Mouse (Mus musculus) mature B cell (primary cell): Measurements from ENCODE around the gene Scamp2.

Source experiments
- in situ Hi-C: fragments of 300-500 bp; cut with MboI; formaldehyde crosslinking; loops from 2 replicates; pipeline ENCODE4 v1.14.3; 2019

Gene Scamp2

DNA sequence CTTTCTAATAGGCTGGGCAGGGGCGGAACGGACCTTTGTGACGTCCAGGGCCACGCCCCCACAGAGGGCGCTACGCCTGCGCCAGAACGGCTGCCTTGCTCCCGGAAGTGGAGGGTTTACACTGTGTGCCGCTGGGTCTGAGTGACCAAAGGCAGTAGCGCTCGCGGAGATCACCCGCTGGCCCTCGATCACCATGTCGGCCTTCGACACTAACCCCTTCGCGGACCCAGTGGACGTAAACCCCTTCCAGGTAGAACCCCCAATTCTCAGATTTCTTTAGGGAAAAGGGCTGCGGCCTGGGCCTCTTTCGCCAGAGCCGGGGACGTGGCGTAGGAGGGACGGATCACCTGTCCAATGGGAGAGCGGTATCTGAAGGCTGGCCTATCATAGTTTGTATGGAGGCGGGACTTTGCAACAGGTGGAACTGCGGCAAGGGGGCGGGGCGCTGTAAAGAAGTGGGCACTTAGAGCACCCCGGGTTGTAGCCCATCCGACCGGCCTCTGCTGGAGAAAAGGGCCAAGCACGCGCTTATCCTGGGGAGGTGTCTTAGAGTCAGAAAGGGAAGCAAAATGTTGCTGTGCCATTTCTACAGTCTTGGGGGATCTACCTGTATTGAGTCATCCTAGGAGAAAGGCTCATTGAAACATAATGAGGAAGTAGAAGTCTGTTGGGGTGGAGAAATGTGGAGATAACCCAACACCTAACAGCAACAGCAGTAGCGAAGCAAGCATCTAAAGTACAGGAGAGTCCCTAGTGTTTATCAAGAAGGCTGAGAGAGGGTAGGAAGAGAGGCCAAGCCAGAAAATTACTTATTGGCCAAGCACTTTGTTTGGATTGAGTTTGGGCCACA is at the start of gene Scamp2:
Scamp2 (plus strand) TSS at position 83 of the 850 bp plus-strand sequence.
- in situ Hi-C loops, result no loop called here

DNA sequence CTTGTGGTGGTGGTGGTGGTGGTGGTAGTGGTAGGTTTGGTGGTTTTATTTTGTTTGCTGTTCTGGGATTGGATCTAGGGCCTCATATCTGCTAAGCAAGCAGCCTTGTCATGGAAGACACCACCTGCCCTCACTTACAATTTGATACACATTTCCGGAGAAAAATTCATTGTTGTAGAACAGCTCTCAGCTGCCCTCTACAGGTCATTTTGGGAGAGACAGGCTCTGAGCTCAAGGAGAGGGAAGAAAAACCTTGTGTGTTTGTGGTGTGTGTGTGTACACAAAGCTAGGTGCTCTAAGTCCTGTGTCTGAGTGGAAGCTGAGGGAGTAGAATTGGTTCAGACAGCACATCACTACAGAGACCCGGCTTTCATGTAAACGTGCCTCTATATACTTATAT is 43.6 kb upstream of the Scamp2 start:
- in situ Hi-C loops, result no loop called here

DNA sequence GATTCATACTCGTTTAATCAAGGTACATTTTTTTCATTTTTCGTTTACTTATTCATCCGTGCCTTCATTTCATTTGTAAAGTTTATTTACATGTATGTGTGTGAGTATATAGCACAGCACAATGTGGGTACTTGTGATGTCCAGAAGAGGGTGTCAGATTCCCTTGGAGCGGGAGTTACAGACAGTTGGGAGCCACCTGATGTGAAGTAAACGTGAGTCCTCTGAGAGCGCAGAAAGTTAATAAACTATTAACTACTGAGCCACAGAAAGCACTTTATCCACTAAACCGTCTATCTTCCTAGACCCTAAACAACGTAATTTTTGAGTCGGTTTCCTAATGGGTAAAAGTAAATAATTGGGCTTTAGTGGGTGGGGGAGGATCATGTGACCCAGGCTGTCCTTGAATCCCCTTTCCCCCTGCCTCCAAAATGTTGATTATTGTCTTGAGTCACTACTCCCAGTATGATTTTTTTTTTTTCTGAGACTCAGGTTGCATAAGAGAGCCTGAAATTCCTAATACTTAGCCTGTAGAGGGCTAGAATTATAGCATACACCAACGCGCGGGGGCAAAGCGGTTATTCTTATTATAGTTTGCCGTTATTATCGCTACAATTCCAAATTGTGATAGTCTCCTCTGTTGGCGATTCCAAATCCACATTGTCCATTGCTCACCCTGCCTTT is 40.2 kb upstream of the Scamp2 start:
- in situ Hi-C loops, result loop anchor here (10.0 kb wide), 1 partner anchor 134 kb away; the partner anchor contains the start of gene Csk

GRCm38 (mm10) chr9:57521056-57521911 is 39.5 kb upstream of the Scamp2 start, which contains the start of gene Cox5a:
Cox5a (plus strand) TSS chr9:57521274.
- in situ Hi-C loops, result loop anchor here (10.0 kb wide), 1 partner anchor 134 kb away; the partner anchor contains the start of gene Csk

- in situ Hi-C loops, result loop anchor here (10.0 kb wide), 1 partner anchor 133 kb away; the partner anchor contains the start of gene Csk
Observed at GRCm38 (mm10) chr9:57522114-57522860, 38.5 kb upstream of the Scamp2 start.

- in situ Hi-C loops, result loop anchor here (10.0 kb wide), 1 partner anchor 132 kb away; the partner anchor contains the start of gene Csk
Observed at GRCm38 (mm10) chr9:57522861-57523246, 37.9 kb upstream of the Scamp2 start.

- in situ Hi-C loops, result loop anchor here (10.0 kb wide), 1 partner anchor 131 kb away; the partner anchor contains the start of gene Csk
Observed at GRCm38 (mm10) chr9:57523754-57524153, 37.0 kb upstream of the Scamp2 start.

GRCm38 (mm10) chr9:57524439-57524838 is 36.3 kb upstream of the Scamp2 start:
- in situ Hi-C loops, result loop anchor here (10.0 kb wide), 1 partner anchor 130 kb away; the partner anchor contains the start of gene Csk

GRCm38 (mm10) chr9:57525516-57525915 is 35.2 kb upstream of the Scamp2 start:
- in situ Hi-C loops, result loop anchor here (10.0 kb wide), 1 partner anchor 129 kb away; the partner anchor contains the start of gene Csk

DNA sequence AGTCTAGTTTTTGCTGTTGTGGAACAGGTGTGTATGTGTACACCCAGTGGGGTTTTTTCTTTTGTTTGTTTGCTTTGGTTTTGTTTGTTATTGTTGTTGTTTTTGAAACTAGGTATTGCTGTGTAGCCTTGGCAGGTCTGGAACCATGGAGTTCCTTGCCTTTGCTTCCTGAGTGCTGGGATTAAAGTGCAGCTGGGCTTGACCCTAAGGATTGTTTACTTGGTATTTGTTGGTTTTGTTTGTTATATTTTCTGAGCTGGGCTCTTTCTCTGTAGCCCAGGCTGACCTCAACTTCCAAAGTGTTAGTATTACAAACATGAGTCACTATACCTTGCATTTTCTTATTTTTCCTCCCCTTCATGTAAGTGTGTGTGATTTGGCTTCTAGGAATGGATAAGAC is 34.3 kb upstream of the Scamp2 start:
- in situ Hi-C loops, result loop anchor here (10.0 kb wide), 1 partner anchor 128 kb away; the partner anchor contains the start of gene Csk

DNA sequence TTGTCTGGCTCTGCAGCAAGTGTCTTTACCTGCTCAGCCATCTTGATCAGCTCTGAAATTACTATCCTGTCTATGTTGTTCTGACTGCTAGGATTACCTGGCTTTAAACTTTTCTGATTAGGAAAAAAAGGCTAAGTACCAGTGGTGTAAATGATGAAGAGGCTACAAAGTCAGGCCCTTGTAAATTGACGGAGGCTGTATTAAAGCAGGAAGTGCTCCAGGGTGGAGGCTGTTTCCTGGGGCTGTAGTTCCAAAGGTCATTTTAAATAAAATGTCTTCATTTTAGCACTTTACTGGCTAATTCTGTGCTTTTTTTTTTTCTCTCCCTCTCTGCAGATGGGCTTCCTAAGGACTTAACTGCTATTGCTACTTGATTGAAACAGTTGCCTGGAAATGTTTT is 28.8 kb upstream of the Scamp2 start:
- in situ Hi-C loops, result no loop called here

- in situ Hi-C loops, result no loop called here
Observed at GRCm38 (mm10) chr9:57536362-57536761, 24.4 kb upstream of the Scamp2 start.

DNA sequence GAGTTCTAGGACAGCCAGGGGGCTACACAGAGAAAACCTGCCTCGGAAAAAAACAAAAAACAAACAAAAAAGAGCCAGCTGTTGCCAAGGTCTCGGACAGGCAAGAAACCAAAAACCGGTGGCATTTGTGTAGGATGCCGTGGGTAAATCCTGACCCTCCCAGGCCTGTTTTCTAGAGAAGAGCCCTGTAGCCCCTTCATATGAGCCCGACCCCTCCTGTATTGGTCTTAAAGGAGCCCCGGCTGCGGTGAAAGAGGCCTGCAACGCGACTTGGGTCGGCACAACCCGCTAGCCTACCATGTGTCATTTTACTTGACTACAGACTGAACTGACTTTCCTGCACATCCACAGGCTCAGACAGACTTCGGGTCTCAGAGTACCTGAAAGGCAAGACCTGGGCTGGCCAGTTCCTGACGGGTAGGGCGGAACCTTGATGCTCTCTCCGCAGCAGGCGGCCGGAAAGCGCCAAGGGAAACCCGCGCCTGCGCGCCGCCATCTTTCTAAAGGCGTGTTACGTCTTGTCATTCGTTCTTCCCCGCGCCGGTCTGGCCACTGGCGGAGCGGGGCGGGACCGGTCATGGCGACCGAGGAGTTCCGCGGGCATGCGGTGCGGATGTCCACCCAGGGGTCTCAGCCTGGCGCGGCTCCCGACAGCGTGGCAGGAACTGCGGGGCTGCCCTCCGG is 23.6 kb upstream of the Scamp2 start, which contains the start of gene Fam219b:
Fam219b (plus strand) TSS at position 485 of the 684 bp plus-strand sequence.
- in situ Hi-C loops, result no loop called here

DNA sequence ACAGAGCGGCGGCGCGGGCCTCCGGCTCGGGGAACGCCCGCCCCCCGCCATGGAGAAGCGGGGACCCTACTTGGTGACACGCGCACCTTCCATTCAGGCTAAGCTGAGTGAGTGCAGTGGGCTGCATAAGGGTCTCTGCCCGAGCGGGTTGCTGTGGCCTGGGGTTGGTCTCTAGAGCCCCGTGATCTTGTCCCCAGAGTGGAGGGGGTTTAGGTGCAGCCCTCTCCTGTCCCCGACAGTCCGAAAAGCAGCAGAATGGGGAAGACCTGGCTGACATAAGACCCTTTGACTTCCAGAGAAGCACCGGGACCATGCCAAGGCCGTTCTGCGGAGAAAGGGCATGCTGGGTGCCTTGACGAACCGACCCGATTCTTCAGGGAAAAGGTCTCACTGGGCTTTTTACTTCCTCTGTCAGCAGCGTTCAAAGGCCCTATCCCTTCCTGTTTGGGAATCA is 23.0 kb upstream of the Scamp2 start:
- in situ Hi-C loops, result no loop called here

DNA sequence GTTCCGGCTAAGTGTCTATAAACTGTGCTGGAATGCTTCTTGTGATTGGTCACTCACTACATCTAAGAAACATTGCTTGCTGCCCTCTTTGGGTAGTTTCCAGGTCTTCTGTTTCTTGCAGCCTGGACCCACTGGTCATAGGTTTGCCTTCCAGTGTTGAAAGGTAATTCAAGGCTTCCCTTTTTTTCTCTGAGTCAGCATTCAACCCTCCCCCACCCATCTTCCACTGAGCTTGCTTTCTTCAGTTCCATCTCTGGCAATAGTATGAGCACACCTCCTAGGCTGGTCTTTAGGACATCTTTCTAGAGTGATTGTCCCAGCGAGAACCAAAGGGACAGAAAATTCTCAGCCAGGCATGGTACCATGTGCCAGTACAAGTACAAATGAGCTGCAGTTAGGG is 21.2 kb upstream of the Scamp2 start:
- in situ Hi-C loops, result no loop called here

DNA sequence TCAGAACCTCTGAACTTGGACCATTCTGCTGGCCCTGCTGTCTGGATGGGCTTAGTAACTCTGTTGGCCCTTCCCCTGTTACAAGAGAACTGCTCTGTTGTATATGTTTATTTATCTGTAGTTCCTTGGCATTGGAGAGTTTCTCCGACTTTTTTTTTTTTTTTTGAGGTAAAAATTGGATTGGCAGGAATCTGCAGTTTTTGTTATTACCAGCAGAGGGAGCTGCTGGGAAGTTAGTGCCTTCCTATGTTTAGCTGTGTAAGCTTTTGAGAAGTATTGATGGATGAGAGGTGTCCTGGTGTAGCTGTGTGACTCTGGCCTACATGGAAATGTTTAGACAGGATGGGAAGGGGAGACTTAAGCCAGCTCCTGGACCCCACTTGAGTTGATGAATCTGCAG is 19.4 kb upstream of the Scamp2 start:
- in situ Hi-C loops, result no loop called here

GRCm38 (mm10) chr9:57543951-57544350 is 16.8 kb upstream of the Scamp2 start:
- in situ Hi-C loops, result no loop called here

- in situ Hi-C loops, result no loop called here
Observed at GRCm38 (mm10) chr9:57547287-57547686, 13.5 kb upstream of the Scamp2 start.

DNA sequence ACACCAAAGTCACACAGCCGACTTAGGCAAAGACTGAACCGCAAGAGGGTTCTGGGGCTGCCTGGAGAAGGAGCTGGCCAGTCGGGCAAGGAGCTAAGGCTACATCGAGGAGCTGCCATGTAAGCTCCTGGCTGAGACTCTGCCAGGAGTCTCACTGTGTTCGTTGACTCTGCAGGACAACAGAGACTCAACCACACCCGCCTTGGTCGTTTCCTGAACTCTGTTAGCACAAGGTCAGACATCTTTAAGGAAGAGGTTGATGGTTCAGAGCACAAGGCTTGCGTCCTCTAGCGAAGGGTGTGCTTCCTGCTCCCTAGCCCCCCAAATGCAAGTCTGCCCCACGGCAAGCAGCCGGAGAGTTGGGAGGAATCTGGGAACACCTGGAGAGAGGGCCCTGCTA is 12.9 kb upstream of the Scamp2 start:
- in situ Hi-C loops, result no loop called here

- in situ Hi-C loops, result no loop called here
Observed at GRCm38 (mm10) chr9:57549186-57549585, 11.6 kb upstream of the Scamp2 start.
